Mouse (Mus musculus) gastrocnemius, adult 18-20 months (tissue): ENCODE results near the gene Abcc3. TPM values are rescaled to one million over a fixed set of nuclear protein-coding genes. Genes with fewer than 3 reads are reported as not detected.

ENCODE experiments used
- DNase-seq: peaks from one replicate; pipeline ENCODE4 v3.0.0; 2021; ENCODE audit warnings: low spot score
- total RNA-seq, 2 experiments: library from RNA; stranded (reverse); gene quantifications; 2 replicates each; pipeline ENCODE4 v1.2.3; 2021

Gene Abcc3
- total RNA-seq, 2 experiments from 2014 or later = 0.25 to 0.62 TPM

DNA sequence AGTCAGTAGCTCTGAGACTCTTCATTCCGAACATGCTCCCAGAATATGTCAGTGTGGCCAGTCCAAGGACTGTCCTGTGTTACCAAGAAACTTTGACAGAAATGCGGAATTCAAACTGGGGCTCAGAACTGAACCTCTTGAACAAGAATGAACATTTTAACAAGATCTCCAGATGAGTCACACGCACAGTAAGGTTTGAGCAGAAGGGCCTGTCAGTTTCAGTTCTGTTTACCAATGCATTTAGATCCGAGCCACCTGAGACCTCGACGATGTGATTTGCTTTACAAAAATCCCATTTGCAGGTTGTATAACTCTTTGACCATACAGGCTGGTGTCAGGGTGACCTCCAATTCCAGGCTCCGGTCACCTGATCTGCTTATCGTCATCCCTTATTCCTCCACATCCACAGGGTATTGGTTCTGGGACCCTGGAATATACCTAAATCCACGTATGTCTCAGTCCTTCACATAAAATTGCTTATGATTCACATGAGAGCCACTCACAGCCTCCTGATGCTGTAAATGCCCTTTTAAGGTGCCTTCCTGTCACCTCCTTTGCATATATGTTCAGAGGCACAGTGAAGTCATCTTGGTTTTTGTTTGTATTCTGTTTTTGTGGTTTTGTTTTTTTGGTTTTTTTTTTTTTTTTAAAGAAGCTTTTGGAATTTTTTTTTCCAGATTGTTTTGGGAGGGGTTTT is 37.1 kb downstream of the Abcc3 start:
- no peak for DNase-seq

DNA sequence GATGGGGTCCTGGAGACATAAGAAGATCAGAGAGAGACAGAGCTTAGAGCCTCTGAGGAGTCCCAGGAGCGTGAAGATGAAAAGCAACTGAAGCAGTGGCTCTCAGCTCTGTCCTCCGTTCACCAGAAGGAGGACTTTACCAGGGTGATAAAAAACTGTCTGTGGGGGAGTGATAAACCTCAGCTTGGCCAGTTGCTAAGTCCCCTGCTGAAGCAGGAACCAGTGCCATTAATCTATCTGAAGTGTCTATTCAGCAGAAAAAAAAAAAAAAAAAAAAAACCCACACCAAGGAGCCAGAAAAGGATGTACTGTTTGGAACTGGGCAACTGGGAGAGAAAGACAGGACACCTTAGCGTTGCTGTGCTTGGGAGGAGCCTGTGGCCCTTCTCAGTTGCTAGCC is 41.7 kb downstream of the Abcc3 start:
- DNase-seq = no peak

DNA sequence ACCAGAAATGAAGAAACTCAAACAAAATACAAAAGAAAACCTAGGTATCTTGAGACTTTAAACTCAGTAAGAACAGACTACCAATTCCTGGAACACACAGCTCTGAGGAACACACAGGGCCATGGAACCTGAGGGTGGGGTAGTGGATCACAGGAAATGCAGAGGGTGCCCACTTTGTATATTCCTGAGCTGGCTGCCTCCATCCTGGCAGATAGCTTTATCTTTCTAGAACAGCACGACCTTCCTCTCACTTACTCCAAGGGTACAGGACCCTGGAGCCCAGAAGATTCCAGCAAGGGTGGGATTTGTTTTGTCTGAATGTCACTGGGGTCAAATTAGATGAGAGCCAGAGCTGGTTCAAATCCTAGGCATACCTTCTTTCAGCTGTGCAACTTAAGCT is 42.5 kb downstream of the Abcc3 start:
- no peak for DNase-seq

DNA sequence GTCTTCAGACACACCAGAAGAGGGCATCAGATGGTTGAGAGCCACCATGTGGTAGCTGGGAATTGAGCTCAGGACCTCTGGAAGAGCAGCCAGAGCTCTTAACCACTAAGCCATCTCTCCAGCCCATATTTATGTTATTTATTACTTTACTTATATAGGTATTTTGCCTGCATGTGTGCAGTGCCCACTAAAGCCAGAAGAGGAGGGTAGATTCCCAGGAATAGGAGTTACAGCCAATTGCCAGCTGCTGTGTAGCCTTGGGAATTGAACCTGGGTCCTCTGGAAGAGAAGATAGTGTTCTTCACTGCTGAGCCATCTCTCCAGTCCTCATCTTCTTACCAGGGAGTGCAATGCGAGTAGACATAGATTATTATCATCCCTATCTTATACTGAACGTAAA is 43.0 kb downstream of the Abcc3 start:
- DNase-seq = no peak

DNA sequence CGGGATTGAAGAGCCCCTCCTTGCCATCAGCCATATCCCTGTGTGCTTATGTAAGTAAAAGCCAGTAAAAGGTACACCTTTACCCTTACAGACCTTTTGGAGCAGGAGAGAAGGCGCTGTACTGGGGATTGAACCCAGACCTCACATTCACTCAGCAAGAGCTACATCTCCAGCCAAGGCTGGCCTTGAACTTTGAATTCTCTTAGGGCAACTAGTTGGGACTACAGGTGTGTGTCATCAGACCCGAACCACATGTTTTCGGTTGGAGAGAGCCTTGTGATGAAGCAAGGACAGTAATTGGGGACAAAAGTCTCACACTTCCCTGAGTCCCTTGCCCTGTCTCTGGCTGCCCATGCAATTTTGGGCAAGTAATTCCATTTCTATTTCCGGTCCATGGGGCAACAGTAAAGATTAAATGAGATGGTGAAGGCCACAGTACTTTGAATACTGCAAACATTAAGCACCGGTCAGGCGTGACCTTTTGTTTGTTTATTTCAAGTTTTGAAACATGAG is 45.7 kb downstream of the Abcc3 start:
- DNase-seq = no peak

DNA sequence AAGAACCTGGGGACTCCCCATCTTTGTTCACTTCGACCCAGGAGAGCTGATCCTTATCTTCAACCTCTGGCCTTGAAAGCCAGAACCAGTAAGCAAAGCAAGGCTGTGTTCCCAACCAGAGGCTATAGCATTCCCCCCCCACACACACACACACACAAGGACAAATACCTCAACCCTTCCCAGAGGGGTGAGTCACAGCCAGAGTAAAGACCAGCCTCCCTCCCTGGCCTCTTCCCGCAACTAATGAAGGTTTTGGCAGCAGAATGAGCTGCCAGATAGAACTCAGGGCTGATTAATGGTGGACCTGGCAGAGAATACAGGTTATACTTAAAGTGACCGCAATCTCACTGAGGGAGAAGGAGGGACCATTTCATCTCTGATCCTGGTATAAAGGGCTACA is 46.2 kb downstream of the Abcc3 start:
- DNase-seq = no peak

DNA sequence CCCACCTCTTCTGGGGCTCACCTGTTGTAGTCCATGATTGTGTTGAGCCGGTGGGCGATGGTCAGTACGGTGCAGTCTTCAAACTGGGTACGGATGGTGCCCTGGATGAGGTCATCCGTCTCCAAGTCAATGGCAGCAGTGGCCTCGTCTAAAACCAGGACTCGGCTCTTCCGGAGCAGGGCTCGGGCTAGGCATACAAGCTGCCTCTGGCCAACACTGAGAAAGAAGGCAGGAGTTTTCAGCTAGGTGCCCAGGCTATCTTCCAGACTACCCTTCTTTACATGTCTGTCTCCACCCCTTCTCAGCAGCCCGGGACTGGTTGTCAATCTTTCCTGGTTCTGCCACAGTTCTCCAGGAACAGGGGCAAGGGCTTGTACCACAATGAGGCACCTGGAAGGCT is 46.9 kb downstream of the Abcc3 start:
- no peak for DNase-seq

DNA sequence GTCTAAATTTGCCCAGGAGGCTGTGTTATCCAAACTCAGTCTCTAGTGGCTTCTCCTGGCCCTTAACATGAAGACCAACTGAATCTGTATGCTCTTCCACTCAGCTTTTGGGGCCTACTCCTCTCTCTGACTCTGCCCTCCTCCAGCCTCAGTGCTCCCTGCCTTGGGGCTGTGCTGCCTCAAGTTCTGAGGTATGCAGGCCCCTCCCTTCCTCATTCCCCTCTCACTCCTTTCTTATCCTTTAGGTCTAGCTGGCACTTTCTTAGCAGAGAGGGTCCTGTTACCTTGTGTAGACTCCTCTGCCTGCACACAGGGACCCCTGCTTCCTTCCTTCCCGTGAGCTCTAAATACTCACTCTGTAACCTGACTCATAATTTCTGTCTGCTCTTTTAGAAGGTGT is 48.3 kb downstream of the Abcc3 start:
- no peak for DNase-seq

DNA sequence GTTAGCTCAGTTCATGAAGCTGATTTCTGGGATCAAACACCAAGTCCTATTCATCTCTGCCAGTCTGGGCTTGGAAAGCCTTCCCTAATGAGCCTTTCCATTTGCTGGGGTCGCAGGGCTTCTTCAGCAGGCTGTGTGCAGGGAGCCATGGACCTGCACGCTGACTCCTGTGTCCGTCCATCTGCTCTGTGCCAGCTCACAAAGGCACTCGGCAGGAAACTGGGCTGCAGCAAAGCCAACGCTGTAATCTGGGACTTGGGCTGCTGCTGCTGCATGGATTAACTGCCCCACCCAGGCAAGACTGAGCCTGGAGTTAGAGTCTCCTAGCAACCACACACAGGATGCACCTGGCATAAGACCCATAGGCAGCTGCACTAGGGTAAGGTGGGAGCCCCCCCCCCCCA is 48.8 kb downstream of the Abcc3 start:
- no peak for DNase-seq

DNA sequence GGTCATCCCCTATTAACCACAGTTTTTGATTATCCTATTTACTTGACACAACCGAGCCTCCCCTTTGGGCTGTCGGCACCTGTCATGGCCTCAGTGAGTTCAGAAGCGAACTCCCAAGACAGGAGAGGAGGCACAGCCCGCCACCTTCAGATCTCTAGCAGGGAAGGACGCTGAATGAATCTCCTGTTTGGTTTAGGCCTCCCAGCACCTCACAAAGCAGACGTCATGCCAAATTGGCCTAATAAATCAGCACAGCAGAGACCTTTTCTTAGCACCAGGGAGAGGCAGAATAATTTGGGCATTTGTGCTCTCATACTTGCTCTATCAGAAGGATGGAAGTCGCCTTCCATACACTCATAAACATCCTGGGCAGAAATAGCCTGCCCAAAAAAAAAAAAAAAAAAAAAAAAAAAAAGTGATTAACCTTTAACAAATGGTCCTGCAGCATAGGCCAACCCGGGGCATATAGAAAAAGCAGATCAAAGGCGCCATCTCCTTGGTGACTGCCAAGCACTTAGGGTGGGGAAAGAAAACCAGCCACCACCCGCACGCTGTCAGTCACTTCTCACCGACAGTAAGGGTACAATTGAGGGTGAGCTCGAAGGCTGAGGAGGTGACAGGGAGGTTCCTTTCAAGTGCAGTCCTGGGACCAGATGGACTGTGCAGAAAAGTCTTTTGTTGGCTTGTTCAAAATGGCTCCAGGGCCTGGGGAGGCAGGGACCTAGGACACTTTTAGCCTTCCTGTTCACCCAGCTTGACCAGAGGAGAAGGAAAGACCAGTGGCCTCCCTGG is 50.5 kb downstream of the Abcc3 start:
- no peak for DNase-seq

DNA sequence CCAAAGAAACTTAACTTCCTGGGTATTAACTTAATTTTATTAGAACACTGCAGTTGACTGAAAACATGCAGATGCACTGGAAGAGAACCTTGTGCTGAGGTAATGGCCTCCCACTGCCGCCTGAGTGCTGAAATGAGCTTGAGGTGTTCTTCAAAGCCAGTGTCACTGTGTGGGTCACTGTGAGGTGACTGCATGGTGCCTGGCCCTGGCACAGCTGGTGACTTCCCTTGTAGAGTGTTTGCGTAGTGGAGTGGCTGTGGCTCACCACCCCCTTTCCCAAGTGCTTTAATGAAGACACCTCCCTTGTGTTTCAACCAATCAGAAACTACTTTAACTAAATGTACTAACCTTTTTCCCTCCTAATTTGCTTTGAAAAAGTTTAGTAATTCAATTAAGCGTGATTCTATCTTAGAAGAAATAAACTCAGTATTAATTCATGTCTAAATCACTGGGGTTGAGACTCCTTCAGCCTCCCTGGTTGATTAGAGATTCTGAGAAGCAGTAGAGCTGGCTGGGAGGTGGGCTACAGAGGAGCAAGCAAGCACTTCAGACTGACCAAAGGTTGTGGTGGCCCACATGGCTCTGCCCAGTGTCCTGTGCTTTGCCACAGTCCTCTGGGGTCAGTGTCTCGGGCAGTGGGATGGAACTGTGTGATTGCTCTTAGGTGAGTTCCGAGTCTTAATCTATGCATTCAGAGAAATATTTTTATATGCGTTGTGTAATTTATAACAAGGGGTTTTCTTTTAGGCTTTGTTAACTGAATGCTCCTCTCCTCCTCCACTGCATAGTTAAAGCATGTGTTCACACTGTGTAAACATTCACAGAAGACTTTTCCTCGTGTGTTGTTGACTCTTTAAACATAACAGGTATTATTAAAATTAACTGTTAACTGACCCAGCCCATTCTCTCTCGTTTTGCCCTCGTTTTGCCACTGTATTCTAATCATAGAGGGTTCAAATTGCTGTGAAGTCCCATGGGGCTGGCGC is 51.6 kb downstream of the Abcc3 start:
- DNase-seq = no peak

DNA sequence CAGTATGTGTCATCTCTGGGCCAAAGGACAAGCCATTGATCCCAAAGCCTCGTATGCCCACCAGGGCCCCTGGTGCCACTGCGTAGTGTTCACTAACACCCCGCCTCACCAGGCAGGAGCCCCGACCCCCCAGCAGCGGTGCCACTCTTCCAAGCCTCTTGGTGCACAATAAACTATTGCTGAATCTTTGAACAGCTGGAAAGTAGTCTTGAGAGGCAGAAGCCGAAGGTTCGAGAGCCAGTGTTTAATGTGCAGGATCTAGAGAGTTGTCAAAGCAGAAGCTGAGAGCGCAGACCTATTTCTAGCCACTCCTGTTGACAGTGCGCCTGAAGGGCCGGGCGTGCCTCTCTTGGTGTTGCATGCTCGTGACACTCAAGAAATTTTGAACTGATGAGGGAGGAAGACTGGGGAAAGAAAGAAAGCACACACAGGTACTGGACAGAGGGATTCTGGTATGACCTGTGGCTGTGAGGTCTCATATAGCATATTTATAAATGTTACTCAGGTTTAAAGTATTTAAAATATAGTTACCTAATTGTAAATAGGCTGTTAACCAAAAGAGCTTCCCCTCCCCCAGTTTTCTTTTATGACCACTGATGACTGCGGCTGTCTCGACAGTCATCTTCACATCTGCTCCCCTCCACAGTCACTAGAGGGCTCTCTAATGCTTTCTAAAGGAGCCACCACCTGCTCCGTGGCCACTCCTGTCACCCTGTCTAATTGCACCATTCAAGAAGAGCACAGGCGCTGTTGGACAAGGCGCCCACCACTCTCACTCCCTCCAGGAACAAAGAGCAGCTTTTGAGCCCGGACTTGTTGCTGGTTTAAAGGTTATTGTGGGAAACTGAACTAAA is 52.8 kb downstream of the Abcc3 start:
- peak; percentile 37 for DNase-seq

DNA sequence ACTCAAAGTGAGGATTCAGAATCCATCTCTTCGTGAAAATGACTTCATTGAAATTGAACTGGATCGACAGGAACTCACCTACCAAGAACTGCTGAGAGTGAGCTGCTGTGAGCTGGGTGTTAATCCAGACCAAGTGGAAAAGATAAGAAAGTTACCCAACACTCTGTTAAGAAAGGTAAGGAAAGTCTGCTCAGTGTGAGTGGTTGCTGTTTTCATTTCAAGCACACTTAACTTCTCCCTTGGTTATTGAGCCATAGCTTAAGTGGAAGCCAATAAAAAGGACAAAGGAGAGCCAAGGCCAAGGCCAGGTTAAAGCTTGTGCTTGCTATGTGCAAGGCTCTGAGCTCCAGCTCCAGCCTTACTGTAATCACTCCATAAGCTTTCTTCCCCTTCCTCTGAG is 54.5 kb downstream of the Abcc3 start:
- DNase-seq = no peak

DNA sequence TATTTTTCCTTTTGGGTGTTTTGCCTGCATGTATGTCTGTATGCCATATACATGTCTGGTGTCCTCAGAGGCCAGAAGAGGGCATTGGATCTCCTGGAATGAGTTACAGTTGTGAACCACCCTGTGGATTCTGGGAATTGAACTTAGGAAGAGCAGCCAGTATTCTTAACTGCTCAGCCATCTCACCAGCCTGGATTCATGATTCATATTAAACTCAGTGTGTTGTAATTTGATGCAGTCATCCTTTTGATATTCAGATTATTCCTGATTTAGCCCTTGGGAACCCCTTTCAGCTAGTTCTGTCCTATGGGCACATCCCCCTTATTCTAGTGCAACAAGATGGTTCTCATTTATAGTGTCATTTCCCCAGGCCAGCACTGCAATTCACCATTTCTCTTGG is 56.2 kb downstream of the Abcc3 start:
- no peak for DNase-seq

DNA sequence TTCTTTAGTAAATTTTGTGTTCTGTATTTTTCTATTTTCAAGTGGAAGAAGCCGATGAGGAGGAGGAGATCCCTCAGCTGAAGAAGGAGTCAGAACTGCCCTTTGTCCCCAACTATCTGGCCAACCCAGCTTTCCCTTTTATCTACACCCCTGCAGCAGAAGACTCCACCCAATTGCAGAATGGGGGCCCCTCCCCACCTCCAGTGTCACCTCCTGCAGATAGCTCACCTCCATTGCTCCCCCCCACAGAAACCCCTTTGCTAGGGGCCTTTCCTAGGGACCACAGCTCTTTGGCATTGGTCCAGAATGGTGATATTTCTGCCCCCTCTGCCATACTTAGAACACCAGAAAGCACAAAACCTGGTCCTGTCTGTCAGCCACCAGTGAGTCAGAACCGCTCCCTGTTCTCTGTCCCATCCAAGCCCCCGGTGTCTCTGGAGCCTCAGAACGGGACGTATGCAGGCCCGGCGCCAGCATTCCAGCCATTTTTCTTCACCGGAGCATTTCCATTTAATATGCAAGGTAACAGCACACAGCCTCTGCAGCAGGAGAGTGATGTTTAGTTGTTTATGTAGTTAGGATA is 58.3 kb downstream of the Abcc3 start:
- no peak for DNase-seq

DNA sequence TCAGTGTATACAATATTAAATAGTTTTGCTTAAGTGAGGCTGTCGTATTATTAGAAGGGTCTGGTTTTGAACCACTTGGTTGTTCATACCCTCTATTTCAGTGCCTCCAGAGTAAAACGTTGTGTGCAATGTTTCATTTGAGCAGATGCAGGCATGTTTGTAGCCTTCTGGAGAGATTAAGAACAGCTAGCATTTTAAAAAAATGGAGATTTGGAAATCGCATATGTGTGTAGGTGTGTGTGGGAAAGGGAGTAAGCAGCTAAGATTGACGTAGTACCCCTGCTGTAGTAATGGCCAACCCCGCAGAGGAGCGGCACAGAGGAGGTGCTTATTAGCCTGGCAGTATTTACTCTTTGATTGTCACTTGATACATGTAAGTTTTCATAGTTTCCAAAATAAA is 60.1 kb downstream of the Abcc3 start:
- DNase-seq = no peak

DNA sequence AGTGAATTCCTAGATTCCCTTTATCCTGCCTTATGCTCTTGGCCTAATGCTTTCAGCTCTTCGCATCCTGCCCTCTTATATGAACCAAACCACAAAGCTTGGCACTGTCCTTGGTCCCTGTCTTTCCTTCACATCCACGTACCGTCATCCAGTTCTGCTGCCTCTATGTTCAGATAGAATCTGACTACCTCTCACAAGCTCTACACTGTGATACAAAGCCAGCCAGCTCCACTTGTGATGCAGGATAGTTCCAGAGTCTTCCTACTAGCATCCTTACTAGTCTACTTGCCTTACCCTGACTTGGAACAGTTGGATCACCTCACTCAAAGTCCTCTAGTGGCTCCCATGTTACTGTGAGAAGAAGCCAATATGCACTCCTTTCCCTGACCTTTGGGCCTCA is 62.6 kb downstream of the Abcc3 start:
- DNase-seq = no peak

DNA sequence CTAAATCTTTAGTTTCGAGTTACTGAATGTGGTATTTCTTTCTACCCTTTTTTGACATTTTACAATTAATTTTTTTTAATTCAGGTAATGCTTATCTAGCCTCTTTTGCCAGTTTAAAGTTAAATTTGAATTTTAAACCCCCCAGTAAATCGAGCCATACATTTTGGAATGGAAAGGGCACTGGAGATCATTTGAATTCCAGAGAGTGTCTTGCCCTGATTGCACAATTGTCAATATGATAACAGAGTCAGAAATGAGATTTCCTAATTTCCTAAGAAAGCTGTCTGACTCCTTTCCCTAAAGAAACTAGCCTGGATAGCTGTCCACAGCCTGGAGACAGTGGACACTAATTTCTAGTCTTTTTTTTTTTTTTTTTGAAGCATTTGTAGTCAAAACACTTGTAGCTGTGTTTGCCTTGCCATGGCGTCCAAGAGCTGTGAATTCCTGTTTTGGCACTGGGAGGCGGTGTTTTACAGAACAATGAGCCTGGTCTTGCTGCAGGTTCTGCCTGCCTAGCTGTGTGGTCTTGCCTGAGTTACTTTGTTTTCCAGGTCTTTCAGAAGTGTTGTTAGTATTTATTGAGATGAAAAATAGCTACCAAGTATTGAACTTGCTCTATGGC is 63.4 kb downstream of the Abcc3 start:
- peak; percentile 39 for DNase-seq

DNA sequence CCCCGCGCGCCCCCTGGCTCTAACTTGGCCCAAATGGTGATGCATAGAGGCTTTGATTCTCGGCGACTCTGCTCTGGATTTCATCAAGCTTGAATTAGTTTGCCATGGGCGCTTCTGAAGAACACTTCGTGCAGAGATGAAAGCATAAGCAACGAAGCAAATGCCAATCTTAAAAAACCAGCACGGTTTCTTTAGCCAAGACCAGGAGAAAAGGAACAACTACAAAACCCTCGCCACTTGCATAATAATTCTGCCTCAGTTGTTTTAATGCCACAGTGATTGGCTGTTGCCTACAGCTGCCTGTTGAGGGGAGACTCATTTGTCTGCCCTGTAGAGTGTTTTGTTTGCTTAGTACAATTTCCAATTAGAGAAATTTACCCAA is 64.2 kb downstream of the Abcc3 start:
- no peak for DNase-seq
